Mouse (Mus musculus) MEL (cell line): ENCODE results near the gene Vsig2. TPM values are rescaled to one million over a fixed set of nuclear protein-coding genes. Genes with fewer than 3 reads are reported as not detected.

Source experiments
- DNase-seq: peaks from one replicate; pipeline ENCODE4 v3.0.0; 2011; ENCODE audit warnings: low read depth, low spot score
- H3K27ac ChIP-seq: 2 replicates; pipeline ENCODE4 v1.5.1; 2012; ENCODE audit warnings: low read depth, mild to moderate bottlenecking, control low read depth, low read length, moderate library complexity; ENCODE audit not compliant: control insufficient read depth
- H3K27me3 ChIP-seq, 2 experiments: fragments of 150-350 bp in 1 of 2; sonication (generic) in 1 of 2; 2 replicates each; pipeline ENCODE4 v1.6.1; 2012; ENCODE audit warnings: low read length in 2 of 2, mild to moderate bottlenecking in 2 of 2, improper control_type of control experiment in 1 of 2, moderate library complexity in 1 of 2; ENCODE audit not compliant: insufficient read depth in 2 of 2, control insufficient read depth in 1 of 2
- H3K36me3 ChIP-seq, 2 experiments: 2 replicates each; pipeline ENCODE4 v1.6.1; 2012 to 2014; ENCODE audit warnings: low read length in 2 of 2, improper control_type of control experiment in 1 of 2, inconsistent platforms in 1 of 2, mild to moderate bottlenecking in 1 of 2; ENCODE audit not compliant: insufficient read depth in 2 of 2, control insufficient read depth in 1 of 2
- H3K4me1 ChIP-seq, 2 experiments: fragments of 150-350 bp in 1 of 2; sonication (generic) in 1 of 2; 2 replicates each; pipeline ENCODE4 v1.6.1; 2012; ENCODE audit warnings: low read length in 2 of 2, improper control_type of control experiment in 1 of 2, mild to moderate bottlenecking in 1 of 2; ENCODE audit not compliant: insufficient read depth in 2 of 2, control insufficient read depth in 1 of 2
- H3K4me3 ChIP-seq, 2 experiments: fragments of 150-350 bp in 1 of 2; sonication (generic) in 1 of 2; 2 replicates each; pipeline ENCODE4 v1.5.1; 2012; ENCODE audit warnings: low read depth in 2 of 2, low read length in 2 of 2, mild to moderate bottlenecking in 2 of 2, moderate library complexity in 2 of 2, control low read depth in 1 of 2, improper control_type of control experiment in 1 of 2; ENCODE audit not compliant: control insufficient read depth in 1 of 2, insufficient read depth in 1 of 2
- H3K79me2 ChIP-seq: 2 replicates; pipeline ENCODE4 v1.6.1; 2012; ENCODE audit warnings: mild to moderate bottlenecking, low read length, moderate library complexity; ENCODE audit not compliant: control insufficient read depth, poor library complexity, insufficient read depth
- H3K9ac ChIP-seq: 2 replicates; pipeline ENCODE4 v1.6.1; 2012; ENCODE audit warnings: low read depth, mild to moderate bottlenecking, control low read depth, low read length, moderate library complexity; ENCODE audit not compliant: control insufficient read depth, poor library complexity, severe bottlenecking
- H3K9me3 ChIP-seq: fragments of 150-350 bp; sonication (generic); replicated peaks from 2 replicates; pipeline ENCODE4 v1.6.1; 2012; ENCODE audit warnings: mild to moderate bottlenecking, low read length, improper control_type of control experiment, moderate library complexity; ENCODE audit not compliant: insufficient read depth
- CHD1 ChIP-seq: IDR thresholded peaks from 2 replicates; pipeline ENCODE4 v1.6.1; 2012; ENCODE audit warnings: low read depth, mild to moderate bottlenecking, inconsistent platforms, low read length, improper control_type of control experiment
- CTCF ChIP-seq, 3 experiments: IDR thresholded peaks in 2 of 3; conservative IDR thresholded peaks in 1 of 3; 2 replicates each; pipeline ENCODE4 v1.5.1; 2011 to 2012; ENCODE audit warnings: low read length in 3 of 3, low read depth in 2 of 3, mild to moderate bottlenecking in 2 of 3, improper control_type of control experiment in 1 of 3, inconsistent platforms in 1 of 3, mixed read lengths in 1 of 3, moderate library complexity in 1 of 3; ENCODE audit not compliant: control insufficient read depth in 1 of 3, insufficient read depth in 1 of 3, poor library complexity in 1 of 3, severe bottlenecking in 1 of 3
- E2F4 ChIP-seq: IDR thresholded peaks from 2 replicates; pipeline ENCODE4 v1.6.1; 2011; ENCODE audit warnings: low read depth, low read length, improper control_type of control experiment, borderline replicate concordance
- ELF1 ChIP-seq: IDR thresholded peaks from 2 replicates; pipeline ENCODE4 v1.6.1; 2014; ENCODE audit warnings: low read depth, mild to moderate bottlenecking, inconsistent platforms, low read length, improper control_type of control experiment, moderate library complexity
- EP300 ChIP-seq, 2 experiments: IDR thresholded peaks; 2 replicates each; pipeline ENCODE4 v1.6.1; 2011; ENCODE audit warnings: improper control_type of control experiment in 2 of 2, low read length in 2 of 2, low read depth in 1 of 2, mild to moderate bottlenecking in 1 of 2
- HCFC1 ChIP-seq: IDR thresholded peaks from 2 replicates; pipeline ENCODE4 v1.6.1; 2012; ENCODE audit warnings: low read depth, mild to moderate bottlenecking, inconsistent platforms, low read length, improper control_type of control experiment, moderate library complexity
- JUND ChIP-seq: IDR thresholded peaks from 2 replicates; pipeline ENCODE4 v1.6.1; 2011; ENCODE audit warnings: low read depth, mild to moderate bottlenecking, improper control_type of control experiment, low read length
- MAFK ChIP-seq: IDR thresholded peaks from 2 replicates; pipeline ENCODE4 v1.6.1; 2011; ENCODE audit warnings: low read depth, mild to moderate bottlenecking, low read length, improper control_type of control experiment, borderline replicate concordance
- NELFE ChIP-seq: IDR thresholded peaks from 2 replicates; pipeline ENCODE4 v1.6.1; 2011; ENCODE audit warnings: low read depth, low read length, improper control_type of control experiment
- NRF1 ChIP-seq: IDR thresholded peaks from 2 replicates; pipeline ENCODE4 v1.6.1; 2014; ENCODE audit warnings: low read depth, mild to moderate bottlenecking, inconsistent platforms, low read length, improper control_type of control experiment, moderate library complexity; ENCODE audit not compliant: poor library complexity, insufficient read depth, severe bottlenecking
- POLR2AphosphoS5 ChIP-seq: IDR thresholded peaks from 2 replicates; pipeline ENCODE4 v1.6.1; 2012; ENCODE audit warnings: low read depth, borderline replicate concordance, mild to moderate bottlenecking, inconsistent platforms, low read length, moderate library complexity, mixed read lengths
- RCOR1 ChIP-seq: IDR thresholded peaks from 2 replicates; pipeline ENCODE4 v1.6.1; 2012; ENCODE audit warnings: low read depth, mild to moderate bottlenecking, inconsistent platforms, low read length, improper control_type of control experiment
- SIN3A ChIP-seq: IDR thresholded peaks from 2 replicates; pipeline ENCODE4 v1.6.1; 2012; ENCODE audit warnings: low read length, improper control_type of control experiment, inconsistent platforms
- SMC3 ChIP-seq: IDR thresholded peaks from 2 replicates; pipeline ENCODE4 v1.6.1; 2011; ENCODE audit warnings: low read depth, low read length, improper control_type of control experiment
- TBP ChIP-seq: IDR thresholded peaks from 2 replicates; pipeline ENCODE4 v1.8.0; 2011; ENCODE audit warnings: low read depth, low read length, improper control_type of control experiment
- TCF12 ChIP-seq: IDR thresholded peaks from 2 replicates; pipeline ENCODE4 v1.6.1; 2014; ENCODE audit warnings: low read depth, mild to moderate bottlenecking, inconsistent platforms, low read length, improper control_type of control experiment, moderate library complexity
- UBTF ChIP-seq: IDR thresholded peaks from 2 replicates; pipeline ENCODE4 v1.6.1; 2012; ENCODE audit warnings: low read depth, mild to moderate bottlenecking, inconsistent platforms, low read length, improper control_type of control experiment, moderate library complexity, borderline replicate concordance; ENCODE audit not compliant: insufficient read depth
- USF1 ChIP-seq: IDR thresholded peaks from 2 replicates; pipeline ENCODE4 v1.6.1; 2014; ENCODE audit warnings: low read depth, mild to moderate bottlenecking, inconsistent platforms, low read length, improper control_type of control experiment, moderate library complexity
- USF2 ChIP-seq, 2 experiments: IDR thresholded peaks; 2 replicates each; pipeline ENCODE4 v1.6.1; 2011 to 2012; ENCODE audit warnings: improper control_type of control experiment in 2 of 2, low read length in 2 of 2, borderline replicate concordance in 1 of 2, inconsistent platforms in 1 of 2, low read depth in 1 of 2, mild to moderate bottlenecking in 1 of 2; ENCODE audit not compliant: insufficient read depth in 1 of 2
- ZC3H11A ChIP-seq: IDR thresholded peaks from 2 replicates; pipeline ENCODE4 v1.6.1; 2012; ENCODE audit warnings: low read depth, mild to moderate bottlenecking, inconsistent platforms, low read length, improper control_type of control experiment
- ZMIZ1 ChIP-seq: IDR thresholded peaks from 2 replicates; pipeline ENCODE4 v1.6.1; 2012; ENCODE audit warnings: low read depth, mild to moderate bottlenecking, inconsistent platforms, low read length, improper control_type of control experiment, moderate library complexity
- ZNF384 ChIP-seq: IDR thresholded peaks from 2 replicates; pipeline ENCODE4 v1.6.1; 2012; ENCODE audit warnings: low read depth, mild to moderate bottlenecking, inconsistent platforms, low read length, improper control_type of control experiment
- polyA plus RNA-seq, 2 experiments: library from polyadenylated mRNA; stranded (reverse) in 1 of 2; unstranded in 1 of 2; fragments of >175 nt in 1 of 2; fragments of >200 nt in 1 of 2; gene quantifications; 2 replicates each; pipeline versions ENCODE4 v1.2.1 to v1.2.4; 2012; ENCODE audit warnings: low replicate concordance in 2 of 2, low read depth in 1 of 2; ENCODE audit not compliant: insufficient read length in 2 of 2, insufficient read depth in 1 of 2, missing spikeins in 1 of 2
- total RNA-seq: library from RNA; depleted of rRNA; stranded (reverse); fragments of 300-350 nt; gene quantifications from 2 replicates; pipeline ENCODE4 v1.2.3, GENCODE M21; 2012

Vsig2 gene
- total and polyA plus RNA-seq, 3 experiments: 0.64 TPM; not detected in 2

- Histone ChIP-seq H3K27ac (no peak overlapping the region), H3K4me1 (peaks cover 0 to 13% of the 10 kb centered on the region in 2 experiments; a peak in 2 of 4 replicates), H3K4me3 (peak overlapping the region; percentile 40 to 56)
These were observed 8.8 kb upstream of the Vsig2 start for GRCm38 (mm10) chr9:37530031-37530887.

GRCm38 (mm10) chr9:37530888-37531705 is 8.0 kb upstream of the Vsig2 start:
- TF ChIP-seq TCF12: no peak
- no peak for TF ChIP-seq NRF1
- TF ChIP-seq POLR2AphosphoS5: no peak
- TF ChIP-seq SMC3: no peak
- TF ChIP-seq JUND: no peak
- no peak for TF ChIP-seq NELFE
- no peak for TF ChIP-seq CTCF (IDR thresholded peaks at IDR 0.05 in 2 of 3, conservative IDR thresholded peaks at IDR 0.05 in 1 of 3; ENCODE audit: control insufficient read depth in 1 of 3, insufficient read depth in 1 of 3, low read depth in 2 of 3, low read length in 3 of 3, poor library complexity in 1 of 3, severe bottlenecking in 1 of 3)
- no peak for TF ChIP-seq USF1
- no peak for TF ChIP-seq E2F4
- no peak for TF ChIP-seq ELF1
- TF ChIP-seq USF2 (IDR thresholded peaks at IDR 0.05; ENCODE audit: borderline replicate concordance in 1 of 2, insufficient read depth in 1 of 2, low read depth in 1 of 2, low read length in 2 of 2): no peak
- no peak for TF ChIP-seq HCFC1
- no peak for TF ChIP-seq ZMIZ1
- no peak for TF ChIP-seq MAFK
- TF ChIP-seq UBTF: no peak
- no peak for TF ChIP-seq ZC3H11A
- DNase-seq: no peak
- H3K27me3 ChIP-seq: no peaks in the 10 kb centered on the region; a peak in 1 of 4 replicates
- no peak overlapping the region for H3K9ac ChIP-seq
- H3K79me2 ChIP-seq: no peaks in the 10 kb centered on the region
- no peak overlapping the region for H3K4me3 ChIP-seq
- no peaks in the 10 kb centered on the region for H3K9me3 ChIP-seq
- peaks cover 0 to 13% of the 10 kb centered on the region in 2 experiments; a peak in 2 of 4 replicates for H3K4me1 ChIP-seq
- H3K36me3 ChIP-seq: no peaks in the 10 kb centered on the region; a peak in 1 of 4 replicates
- no peak overlapping the region for H3K27ac ChIP-seq

More at GRCm38 (mm10) chr9:37530031-37530887, 8.8 kb upstream of the Vsig2 start:
- TF ChIP-seq TBP: peak; percentile 27; the same call in 1 of the 2 replicates
- TF ChIP-seq SMC3: peak; percentile 17; the same call in 1 of the 2 replicates
- TF ChIP-seq SIN3A: peak; percentile 51; the same call in 1 of the 2 replicates
- TF ChIP-seq EP300 (IDR thresholded peaks at IDR 0.05; ENCODE audit: low read depth in 1 of 2, low read length in 2 of 2): 0 out of 4 replicates have a peak, but pooled peaks of 1 of the 2 experiments have one; percentile 14
- TF ChIP-seq ZC3H11A: no peak
- TF ChIP-seq CHD1: no peak
- no peak for TF ChIP-seq ZMIZ1
- 0 out of 2 replicates have a peak, but pooled peaks have one; percentile 13 for TF ChIP-seq RCOR1
- TF ChIP-seq CTCF (IDR thresholded peaks at IDR 0.05 in 2 of 3, conservative IDR thresholded peaks at IDR 0.05 in 1 of 3; ENCODE audit: control insufficient read depth in 1 of 3, insufficient read depth in 1 of 3, low read depth in 2 of 3, low read length in 3 of 3, poor library complexity in 1 of 3, severe bottlenecking in 1 of 3): peak; percentile 17 to 60 (median 31); a peak in 4 of 6 replicates
- no peak for TF ChIP-seq ZNF384
- no peak for TF ChIP-seq NRF1
- TF ChIP-seq MAFK: no peak
- TF ChIP-seq UBTF: peak; percentile 59; the same call in 1 of the 2 replicates
- DNase-seq: peak; percentile 81
- no peaks in the 10 kb centered on the region; a peak in 1 of 4 replicates for H3K36me3 ChIP-seq
- H3K27me3 ChIP-seq: no peaks in the 10 kb centered on the region
- peak overlapping the region; percentile 55 for H3K9ac ChIP-seq
- no peaks in the 10 kb centered on the region for H3K79me2 ChIP-seq
- H3K9me3 ChIP-seq: no peaks in the 10 kb centered on the region
